Mouse (Mus musculus) small intestine, adult 2 months (tissue): ENCODE measurements at regions not wholly inside any gene's neighbourhood (a gene's known extent, or its start where the extent isn't known, plus 50 kb on each side); places are given as distances from the start of the nearest gene placed in this dataset.

ENCODE experiments used
- CTCF ChIP-seq: fragments of 200-500 bp; IDR thresholded peaks from 2 replicates; pipeline ENCODE4 v1.5.1; 2012; ENCODE audit warnings: low read depth, mild to moderate bottlenecking, control low read depth, inconsistent platforms, low read length, moderate library complexity, mixed read lengths; ENCODE audit not compliant: insufficient replicate concordance, insufficient read length; ENCODE audit errors: extremely low read depth
- POLR2A ChIP-seq: fragments of 200-500 bp; IDR thresholded peaks from 2 replicates; pipeline ENCODE4 v1.6.1; 2012; ENCODE audit warnings: low read depth, mild to moderate bottlenecking, control low read depth, inconsistent platforms, low read length, moderate library complexity

GRCm38 (mm10) chr11:112219046-112219720 lies 562.8 kb upstream of the Sox9 start:
- no peak for TF ChIP-seq CTCF
- no peak for TF ChIP-seq POLR2A
